Mouse (Mus musculus) bone marrow, adult 2 months (tissue): ENCODE results near the gene Robo2. TPM values are rescaled to one million over a fixed set of nuclear protein-coding genes. Genes with fewer than 3 reads are reported as not detected.

Experiments used
- H3K27ac ChIP-seq: fragments of 200-500 bp; 2 replicates; pipeline ENCODE4 v1.5.1; 2012; ENCODE audit warnings: low read depth, mild to moderate bottlenecking, control low read depth, inconsistent platforms, low read length; ENCODE audit not compliant: control insufficient read depth, poor library complexity, insufficient read depth
- H3K4me1 ChIP-seq: fragments of 200-500 bp; 2 replicates; pipeline ENCODE4 v1.6.1; 2011; ENCODE audit warnings: low read length; ENCODE audit not compliant: control insufficient read depth, insufficient read depth
- H3K4me3 ChIP-seq: fragments of 200-500 bp; replicated peaks from 2 replicates; pipeline ENCODE3; 2011; ENCODE audit warnings: mild to moderate bottlenecking, low read depth, low read length, control low read depth; ENCODE audit not compliant: control insufficient read depth
- CTCF ChIP-seq: fragments of 200-500 bp; IDR thresholded peaks from 2 replicates; pipeline ENCODE4 v1.5.1; 2011; ENCODE audit warnings: low read length, control low read depth; ENCODE audit not compliant: control insufficient read depth, insufficient read depth
- POLR2A ChIP-seq: fragments of 200-500 bp; IDR thresholded peaks from 2 replicates; pipeline ENCODE4 v1.6.1; 2011; ENCODE audit warnings: low read depth, mild to moderate bottlenecking, control low read depth, low read length, borderline replicate concordance; ENCODE audit not compliant: control insufficient read depth
- WGBS: fragments of 180-500 bp; shearing (Covaris S2); methylation state at CpG from one replicate; pipeline ENCODE4 v1.1.7; 2018; 5-methylcytosine and 5-hydroxymethylcytosine counted together
- polyA plus RNA-seq: library from polyadenylated mRNA; stranded (reverse); fragments of >200 nt; gene quantifications from 2 replicates; pipeline ENCODE4 v1.2.4, GENCODE M21; 2011; ENCODE audit warnings: low replicate concordance; ENCODE audit not compliant: missing spikeins, insufficient read depth, insufficient read length

Gene Robo2
- polyA plus RNA-seq, 1 experiment: not detected

- no peak overlapping the region for H3K4me3 ChIP-seq
- WGBS: 3% methylated on average over 20 of the region's 20 CpGs
These were observed 1.1 kb upstream of the Robo2 start for GRCm38 (mm10) chr16:74412471-74413291.

GRCm38 (mm10) chr16:74411021-74411420 lies 604 bp downstream of the Robo2 start:
- 3% methylated on average over 16 of the region's 16 CpGs for WGBS
- no peak overlapping the region for H3K4me3 ChIP-seq
- TF ChIP-seq CTCF: no peak
- no peak for TF ChIP-seq POLR2A
- no peak overlapping the region for H3K27ac ChIP-seq
- no peaks in the 10 kb centered on the region for H3K4me1 ChIP-seq

More at GRCm38 (mm10) chr16:74412471-74413291, 1.1 kb upstream of the Robo2 start:
- no peak for TF ChIP-seq POLR2A
- Histone ChIP-seq H3K4me1 (no peaks in the 10 kb centered on the region), H3K27ac (no peak overlapping the region)

DNA sequence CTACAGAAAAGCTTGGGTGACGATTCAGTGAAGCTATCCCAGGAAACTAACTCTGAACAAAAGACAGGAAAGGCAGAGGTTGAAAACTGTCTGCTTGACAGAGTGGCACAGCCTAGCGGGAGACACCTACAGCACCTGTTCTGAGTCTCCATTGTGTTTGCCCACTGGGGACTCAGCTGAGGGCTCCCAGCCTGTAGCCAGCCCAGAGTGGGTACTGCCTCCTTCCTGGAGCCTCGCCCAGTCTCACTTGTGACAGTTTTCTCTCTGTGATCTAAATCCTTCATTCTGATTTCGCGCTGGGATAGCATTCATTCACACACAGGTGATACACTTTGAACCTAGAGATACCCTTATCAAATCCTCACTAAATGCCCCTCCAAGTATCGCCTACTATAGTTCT lies 1.5 kb downstream of the Robo2 start:
- Histone ChIP-seq H3K4me1 (no peaks in the 10 kb centered on the region), H3K4me3 (no peak overlapping the region), H3K27ac (no peak overlapping the region)
- TF ChIP-seq CTCF (no peak), POLR2A (no peak)
- WGBS: 40% methylated on average over 6 of the region's 6 CpGs

- H3K4me1 ChIP-seq: no peaks in the 10 kb centered on the region
- H3K27ac ChIP-seq: no peak overlapping the region
- no peak overlapping the region for H3K4me3 ChIP-seq
- TF ChIP-seq CTCF (no peak), POLR2A (no peak)
- 75% methylated on average over 4 of the region's 4 CpGs for WGBS
These were observed 2.1 kb downstream of the Robo2 start for GRCm38 (mm10) chr16:74409548-74409947.

GRCm38 (mm10) chr16:74408566-74408965 lies 3.1 kb downstream of the Robo2 start:
- H3K4me3 ChIP-seq: no peak overlapping the region
- no peak overlapping the region for H3K27ac ChIP-seq
- WGBS: 56% methylated on average over 1 of the region's 1 CpGs
- H3K4me1 ChIP-seq: no peaks in the 10 kb centered on the region
- TF ChIP-seq CTCF: no peak
- TF ChIP-seq POLR2A: no peak

- Histone ChIP-seq H3K4me1 (no peaks in the 10 kb centered on the region), H3K27ac (no peak overlapping the region), H3K4me3 (no peak overlapping the region)
- 65% methylated on average over 2 of the region's 2 CpGs for whole genome bisulfite sequencing
- TF ChIP-seq CTCF (no peak), POLR2A (no peak)
These were observed 14.3 kb downstream of the Robo2 start for GRCm38 (mm10) chr16:74397291-74397690.

GRCm38 (mm10) chr16:74395678-74396077 lies 15.9 kb downstream of the Robo2 start:
- Histone ChIP-seq H3K4me1 (no peaks in the 10 kb centered on the region), H3K27ac (no peak overlapping the region), H3K4me3 (no peak overlapping the region)
- TF ChIP-seq CTCF (no peak), POLR2A (no peak)
- 73% methylated on average over 2 of the region's 2 CpGs for WGBS

- no peaks in the 10 kb centered on the region for H3K4me1 ChIP-seq
- TF ChIP-seq POLR2A (no peak), CTCF (no peak)
- no peak overlapping the region for H3K27ac ChIP-seq
- no peak overlapping the region for H3K4me3 ChIP-seq
- 48% methylated on average over 2 of the region's 2 CpGs for WGBS
These were observed 32.2 kb downstream of the Robo2 start for GRCm38 (mm10) chr16:74379458-74379857.
